Mouse (Mus musculus) bone marrow macrophage, adult 2 months (primary cell): ENCODE measurements around the gene Acadsb.

Experiments used
- CTCF ChIP-seq: IDR thresholded peaks from 2 replicates; pipeline ENCODE4 v1.5.1; 2012; ENCODE audit warnings: low read depth, mild to moderate bottlenecking, low read length, moderate library complexity
- POLR2A ChIP-seq: IDR thresholded peaks from 2 replicates; pipeline ENCODE4 v1.6.1; 2012; ENCODE audit warnings: mild to moderate bottlenecking, low read depth, low read length, borderline replicate concordance

DNA sequence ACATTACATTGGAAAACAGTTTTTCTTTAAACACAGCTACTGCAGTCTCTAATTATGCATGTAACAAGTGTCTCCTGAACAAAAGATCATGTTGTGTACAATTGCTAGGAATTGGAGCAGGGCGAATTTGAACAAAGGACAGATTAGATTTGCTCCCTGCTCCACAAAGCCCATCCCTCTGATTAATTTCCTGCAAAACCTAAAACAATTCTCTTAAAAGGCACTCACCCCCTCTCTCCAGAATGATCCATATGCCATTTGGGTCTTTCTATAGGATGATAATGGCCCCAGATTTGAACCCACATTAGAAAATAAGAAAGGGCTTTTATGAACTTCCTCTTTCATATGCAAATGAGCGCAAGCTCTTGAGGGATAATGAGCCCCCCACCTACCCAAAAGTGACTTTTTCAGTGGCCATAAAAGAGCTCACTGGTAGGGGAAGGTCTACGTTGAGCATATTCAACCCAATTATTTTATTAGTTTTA lies 54.8 kb downstream of the Acadsb start:
- TF ChIP-seq CTCF (no peak), POLR2A (no peak)
